Mouse (Mus musculus) CD8-positive naive resting alpha-beta T cell, adult 2 months (primary cell): ENCODE data around the gene Olfr796.

Experiments used
- DNase-seq, 2 experiments: peaks; one replicate each; pipeline ENCODE4 v3.0.0; 2022; ENCODE audit warnings: low read depth in 2 of 2, low spot score in 2 of 2

Olfr796 gene

GRCm38 (mm10) chr10:129612470-129612869 is at the start of gene Olfr796:
Olfr796 (minus strand) TSS chr10:129612570.
- DNase-seq = no peak

- DNase-seq = no peak
Measured at GRCm38 (mm10) chr10:129657394-129657793, 45.0 kb upstream of the Olfr796 start, which contains the start of gene Olfr800. Olfr800 (plus strand) TSS chr10:129657694.

- no peak for DNase-seq
Measured at GRCm38 (mm10) chr10:129651763-129652162, 39.4 kb upstream of the Olfr796 start.

GRCm38 (mm10) chr10:129637184-129637583 is 24.8 kb upstream of the Olfr796 start, which contains the start of gene Olfr799:
Olfr799 (plus strand) TSS chr10:129637484.
- DNase-seq = no peak

GRCm38 (mm10) chr10:129627834-129628233 is 15.5 kb upstream of the Olfr796 start, which contains the start of gene Olfr798:
Olfr798 (minus strand) TSS chr10:129627934.
- DNase-seq = no peak

- no peak for DNase-seq
Measured at GRCm38 (mm10) chr10:129623251-129623650, 10.9 kb upstream of the Olfr796 start.

GRCm38 (mm10) chr10:129621724-129622123 is 9.4 kb upstream of the Olfr796 start:
- DNase-seq = no peak

GRCm38 (mm10) chr10:129577066-129577465 is 35.3 kb downstream of the Olfr796 start:
- no peak for DNase-seq

- DNase-seq = no peak
Measured at GRCm38 (mm10) chr10:129567355-129567754, 45.0 kb downstream of the Olfr796 start, which contains the start of gene Olfr794. Olfr794 (plus strand) TSS chr10:129567655.
